Mouse (Mus musculus) bone marrow, adult 2 months (tissue): Measurements from ENCODE around the gene Phyh. TPM values are rescaled to one million over a fixed set of nuclear protein-coding genes. Genes with fewer than 3 reads are reported as not detected.

Source experiments
- H3K27ac ChIP-seq: fragments of 200-500 bp; 2 replicates; pipeline ENCODE4 v1.5.1; 2012; ENCODE audit warnings: low read depth, mild to moderate bottlenecking, control low read depth, inconsistent platforms, low read length; ENCODE audit not compliant: control insufficient read depth, poor library complexity, insufficient read depth
- H3K4me1 ChIP-seq: fragments of 200-500 bp; 2 replicates; pipeline ENCODE4 v1.6.1; 2011; ENCODE audit warnings: low read length; ENCODE audit not compliant: control insufficient read depth, insufficient read depth
- H3K4me3 ChIP-seq: fragments of 200-500 bp; replicated peaks from 2 replicates; pipeline ENCODE3; 2011; ENCODE audit warnings: mild to moderate bottlenecking, low read depth, low read length, control low read depth; ENCODE audit not compliant: control insufficient read depth
- CTCF ChIP-seq: fragments of 200-500 bp; IDR thresholded peaks from 2 replicates; pipeline ENCODE4 v1.5.1; 2011; ENCODE audit warnings: low read length, control low read depth; ENCODE audit not compliant: control insufficient read depth, insufficient read depth
- POLR2A ChIP-seq: fragments of 200-500 bp; IDR thresholded peaks from 2 replicates; pipeline ENCODE4 v1.6.1; 2011; ENCODE audit warnings: low read depth, mild to moderate bottlenecking, control low read depth, low read length, borderline replicate concordance; ENCODE audit not compliant: control insufficient read depth
- WGBS: fragments of 180-500 bp; shearing (Covaris S2); methylation state at CpG from one replicate; pipeline ENCODE4 v1.1.7; 2018; 5-methylcytosine and 5-hydroxymethylcytosine counted together
- polyA plus RNA-seq: library from polyadenylated mRNA; stranded (reverse); fragments of >200 nt; gene quantifications from 2 replicates; pipeline ENCODE4 v1.2.4, GENCODE M21; 2011; ENCODE audit warnings: low replicate concordance; ENCODE audit not compliant: missing spikeins, insufficient read depth, insufficient read length

Phyh gene
- polyA plus RNA-seq, 1 experiment: 44.1 TPM

DNA sequence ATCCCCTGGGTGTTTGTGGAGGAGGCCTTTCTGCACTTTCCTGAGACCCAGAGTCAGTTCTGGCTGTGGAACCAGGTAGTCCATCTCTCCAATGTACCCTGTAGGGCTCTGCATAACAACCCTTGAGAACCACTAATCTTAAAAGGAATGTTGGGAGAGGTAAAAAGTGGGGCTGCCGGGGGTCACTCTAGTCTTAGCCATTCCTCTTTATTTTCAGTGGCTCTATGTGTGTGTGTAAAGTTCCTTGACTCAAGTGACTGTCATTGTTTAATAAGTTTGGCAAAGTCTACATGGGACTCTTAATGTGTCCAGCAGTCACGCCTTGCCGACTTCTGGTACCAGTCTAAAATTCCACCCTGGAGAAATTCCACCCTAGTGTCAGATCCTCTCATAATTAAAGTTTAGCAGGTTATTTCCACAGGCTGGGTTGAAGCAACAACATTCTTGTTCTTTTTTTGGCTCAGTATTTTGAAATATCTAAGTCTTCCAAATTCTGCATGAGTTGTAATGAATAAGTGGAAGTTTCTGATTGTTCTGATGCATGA lies 10.0 kb upstream of the Phyh start:
- no peak overlapping the region for H3K27ac ChIP-seq
- no peak overlapping the region for H3K4me3 ChIP-seq
- TF ChIP-seq POLR2A (no peak), CTCF (no peak)
- 95% methylated on average over 3 of the region's 3 CpGs for WGBS
- no peaks in the 10 kb centered on the region; the same call in 1 of the 2 replicates for H3K4me1 ChIP-seq

DNA sequence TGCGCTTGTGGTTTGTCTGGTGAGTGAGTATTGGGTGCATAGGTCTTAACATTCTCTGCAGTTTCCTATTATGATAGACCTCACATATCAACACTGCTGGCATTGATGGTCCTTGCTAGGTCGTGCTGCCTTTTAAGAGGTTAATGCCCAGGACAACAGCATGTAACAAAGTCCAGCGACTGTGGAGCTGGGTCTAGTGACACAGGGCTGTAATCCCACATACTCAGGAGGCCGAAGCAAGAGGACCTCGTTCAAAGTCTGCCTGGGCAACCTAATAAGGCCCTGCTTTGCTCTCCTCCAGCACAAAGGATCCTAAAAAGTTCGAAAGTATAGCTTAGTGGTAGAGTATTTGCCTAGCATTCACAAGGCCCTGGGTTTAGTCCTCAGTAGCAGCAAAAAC lies 8.9 kb upstream of the Phyh start:
- no peak overlapping the region for H3K27ac ChIP-seq
- no peaks in the 10 kb centered on the region; the same call in 1 of the 2 replicates for H3K4me1 ChIP-seq
- no peak for TF ChIP-seq POLR2A
- TF ChIP-seq CTCF: no peak
- H3K4me3 ChIP-seq: no peak overlapping the region
- 82% methylated on average over 6 of the region's 6 CpGs for WGBS

DNA sequence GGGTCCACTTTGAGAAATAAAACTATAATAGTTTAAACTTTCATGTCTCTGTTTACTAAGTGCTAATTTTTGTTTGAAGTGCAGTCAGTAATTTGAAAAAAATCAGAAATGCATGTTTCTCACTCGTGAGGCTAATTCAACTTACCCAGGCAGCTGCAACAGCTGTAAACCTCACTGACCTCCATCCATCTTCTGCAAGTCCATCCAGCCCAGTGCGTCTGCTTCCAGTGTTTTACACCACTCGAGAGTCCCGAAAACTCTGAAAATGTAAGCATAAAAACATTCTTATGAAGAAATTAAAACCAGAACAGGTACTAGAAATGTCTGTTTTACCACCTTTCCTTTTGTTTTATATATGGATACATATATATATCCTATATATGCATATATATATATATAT lies 8.3 kb upstream of the Phyh start:
- Histone ChIP-seq H3K4me3 (no peak overlapping the region), H3K4me1 (no peaks in the 10 kb centered on the region; the same call in 1 of the 2 replicates), H3K27ac (no peak overlapping the region)
- no peak for TF ChIP-seq CTCF
- no peak for TF ChIP-seq POLR2A
- 87% methylated on average over 4 of the region's 4 CpGs for WGBS

DNA sequence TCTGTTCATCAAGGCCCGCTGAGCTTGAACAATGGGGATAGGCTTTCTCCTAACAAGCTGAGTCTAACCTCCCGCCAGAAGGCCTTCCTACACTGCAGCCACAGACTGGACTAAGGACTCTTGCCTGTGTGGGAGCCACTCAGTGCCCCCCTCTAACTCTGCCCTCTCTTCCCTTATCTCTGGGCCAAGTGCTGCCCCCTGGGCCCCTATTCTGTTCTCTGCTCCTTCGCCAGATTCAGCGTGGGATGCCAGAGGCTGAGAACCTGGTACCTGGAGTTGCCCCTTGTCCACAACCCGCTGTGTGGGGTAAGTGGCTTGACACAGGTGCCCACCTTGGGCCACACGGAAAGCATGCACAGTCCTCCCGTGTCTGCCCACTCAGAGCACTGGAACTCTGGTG lies 4.9 kb upstream of the Phyh start:
- no peak overlapping the region for H3K27ac ChIP-seq
- no peak for TF ChIP-seq CTCF
- TF ChIP-seq POLR2A: no peak
- H3K4me3 ChIP-seq: no peak overlapping the region
- H3K4me1 ChIP-seq: no peaks in the 10 kb centered on the region; the same call in 1 of the 2 replicates
- 83% methylated on average over 7 of the region's 7 CpGs for WGBS

DNA sequence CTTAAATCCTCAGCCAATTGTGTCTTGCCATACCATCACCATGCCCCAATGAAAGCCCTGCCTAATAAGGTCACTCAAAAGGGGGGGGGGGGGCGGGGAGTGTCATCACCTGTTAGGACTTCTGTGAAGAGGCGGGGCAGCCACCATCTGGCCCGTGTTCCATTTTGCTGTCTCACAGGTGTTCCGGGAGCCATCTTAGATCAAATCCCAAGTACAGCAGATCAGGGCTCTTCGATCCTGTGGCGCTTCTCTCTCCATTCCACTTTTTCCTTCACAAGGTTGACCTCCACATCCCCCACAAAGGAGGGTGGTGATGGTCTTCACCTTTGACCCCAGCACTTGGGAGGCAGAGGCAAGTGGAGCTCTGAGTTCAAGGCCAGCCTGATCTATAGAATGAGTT lies 2.8 kb upstream of the Phyh start:
- Histone ChIP-seq H3K4me3 (no peak overlapping the region), H3K27ac (no peak overlapping the region), H3K4me1 (no peaks in the 10 kb centered on the region; the same call in 1 of the 2 replicates)
- no peak for TF ChIP-seq POLR2A
- no peak for TF ChIP-seq CTCF
- 75% methylated on average over 6 of the region's 6 CpGs for WGBS

DNA sequence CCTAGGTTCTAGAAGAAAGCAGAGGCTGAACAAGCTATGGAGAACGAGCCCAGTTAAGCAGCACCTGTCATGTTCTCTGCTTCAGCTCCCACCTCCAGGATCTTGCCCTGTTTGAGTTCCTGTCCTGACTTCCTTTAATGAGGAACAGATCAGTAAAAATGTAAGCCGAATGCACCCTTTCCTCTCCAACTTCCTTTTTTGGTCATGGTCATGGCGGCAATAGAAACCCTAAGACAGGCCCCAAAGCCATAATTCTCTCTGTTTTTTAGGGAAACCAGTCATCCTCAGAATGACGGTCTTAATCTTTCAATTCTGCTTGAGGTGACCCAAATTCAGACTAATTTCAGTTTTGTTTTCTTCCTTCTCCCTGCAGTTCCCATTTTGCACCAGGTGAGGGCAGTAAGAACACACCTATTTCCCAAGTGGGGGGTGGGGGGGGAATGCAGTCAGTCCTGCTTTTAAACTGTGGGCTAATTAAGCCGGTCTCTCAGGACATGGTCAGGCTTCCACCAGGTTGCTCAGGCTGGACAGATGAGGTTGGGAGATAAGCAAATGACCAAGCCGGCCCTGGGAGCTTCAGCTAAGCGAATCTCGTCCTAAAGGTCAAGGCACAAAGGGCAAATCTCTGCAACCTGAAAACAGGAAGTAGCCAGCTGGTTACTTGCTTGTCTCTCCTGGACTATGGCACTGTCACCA lies 1.3 kb upstream of the Phyh start:
- TF ChIP-seq POLR2A: no peak
- peak; percentile 53 for TF ChIP-seq CTCF
- H3K4me3 ChIP-seq: peak overlapping the region; percentile 44
- peak overlapping the region; percentile 54; the same call in 1 of the 2 replicates for H3K27ac ChIP-seq
- 3% methylated on average over 8 of the region's 8 CpGs for WGBS
- H3K4me1 ChIP-seq: no peaks in the 10 kb centered on the region; the same call in 1 of the 2 replicates

DNA sequence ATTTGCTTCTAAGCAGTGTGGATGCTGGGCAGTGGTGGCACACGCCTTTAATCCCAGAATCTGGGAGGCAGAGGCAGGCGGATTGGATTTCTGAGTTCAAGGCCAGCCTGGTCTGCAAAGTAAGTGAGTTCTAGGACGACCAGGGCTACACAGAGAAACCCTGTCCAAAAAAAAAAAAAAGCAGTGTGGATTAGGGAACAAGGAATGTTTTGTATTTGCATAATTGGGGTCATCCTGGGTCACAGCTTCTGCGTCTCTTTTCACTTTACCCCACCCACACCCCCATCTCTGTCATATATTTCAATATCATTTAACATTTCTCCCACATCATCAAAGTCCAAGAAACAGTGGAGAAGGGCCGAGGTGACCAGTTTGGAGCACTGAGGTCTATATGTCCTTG lies 2.2 kb downstream of the Phyh start:
- H3K4me3 ChIP-seq: no peak overlapping the region
- no peak overlapping the region for H3K27ac ChIP-seq
- WGBS: 73% methylated on average over 5 of the region's 5 CpGs
- H3K4me1 ChIP-seq: no peaks in the 10 kb centered on the region; the same call in 1 of the 2 replicates
- TF ChIP-seq CTCF (no peak), POLR2A (no peak)

DNA sequence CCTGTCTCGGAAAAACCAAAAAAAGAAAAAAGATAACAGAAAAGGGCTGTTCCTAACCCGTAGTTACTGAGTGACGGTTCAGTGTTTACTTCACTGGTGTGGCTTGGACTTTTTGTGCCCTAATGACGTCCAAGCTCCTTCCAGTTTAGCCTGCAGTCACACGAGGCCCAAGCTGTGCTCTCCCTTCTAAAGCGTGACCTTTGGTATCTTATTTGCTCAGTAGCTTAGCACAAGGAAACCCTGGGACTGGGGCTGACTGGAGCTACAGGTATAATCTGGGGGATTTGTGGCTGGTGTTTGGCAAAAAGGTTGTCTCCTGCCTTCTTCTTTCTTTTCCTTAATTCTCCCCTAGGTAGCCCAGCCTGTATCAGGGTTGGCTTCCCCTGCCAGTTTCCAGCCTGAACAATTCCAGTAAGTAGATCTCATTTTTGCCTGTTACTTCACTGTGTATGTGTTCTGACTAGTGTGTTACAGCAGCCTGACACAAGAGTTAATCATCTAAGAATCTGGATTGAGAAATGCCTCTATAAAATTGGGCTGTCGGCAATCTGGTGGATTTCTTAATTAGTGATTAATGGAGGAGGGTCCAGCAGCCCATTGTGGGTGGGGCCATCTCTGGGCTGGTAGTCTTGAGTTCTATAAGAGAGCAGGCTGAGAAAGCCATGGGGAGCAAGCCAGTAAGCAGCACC lies 3.8 kb downstream of the Phyh start:
- TF ChIP-seq CTCF (no peak), POLR2A (no peak)
- WGBS: 75% methylated on average over 7 of the region's 7 CpGs
- no peaks in the 10 kb centered on the region for H3K4me1 ChIP-seq
- no peak overlapping the region for H3K4me3 ChIP-seq
- no peak overlapping the region for H3K27ac ChIP-seq
